Mouse (Mus musculus): ENCODE measurements around the gene Dnajc6. TPM values are rescaled to one million over a fixed set of nuclear protein-coding genes. Genes with fewer than 3 reads are reported as not detected.
A peak's percentile ranks its signal among the peaks of the same experiment; 100 is the strongest.

Dnajc6 gene
- polyA plus RNA-seq, 1 experiment from 2014 or later = 66.1 TPM

DNA sequence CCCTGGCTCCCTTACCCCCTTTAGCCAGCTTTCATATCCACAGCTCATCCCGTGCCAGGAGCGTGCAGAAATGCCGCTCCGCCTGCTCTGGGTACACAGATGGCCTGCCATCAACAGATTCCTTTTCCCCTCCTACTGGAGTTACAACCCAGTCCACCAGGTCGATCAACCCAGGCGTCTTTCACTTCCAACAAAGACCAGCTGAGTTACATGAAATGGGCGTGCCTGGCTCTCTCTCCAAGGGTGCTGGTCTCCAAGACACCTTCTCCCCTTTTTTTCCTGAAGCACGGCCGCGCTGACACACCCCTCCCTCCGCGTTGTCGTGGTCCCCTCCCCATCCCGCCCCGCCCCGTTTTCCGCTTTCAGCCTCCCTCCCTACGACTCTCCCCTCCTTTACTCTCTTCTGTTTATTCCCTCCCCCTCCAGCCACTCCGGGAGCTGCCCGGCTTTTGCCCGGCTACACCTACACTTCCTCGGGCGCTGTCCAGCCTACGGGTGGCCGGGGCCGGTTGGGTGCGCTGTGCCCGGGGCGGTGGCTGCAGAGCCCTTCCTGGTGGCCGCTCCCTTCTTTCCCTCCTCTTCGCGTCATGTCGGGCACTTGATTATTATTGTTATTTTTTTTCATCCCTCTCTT is 53.6 kb downstream of the Dnajc6 start:
- H3K36me3 ChIP-seq (ENCODE audit: control insufficient read depth, insufficient read depth, low read length) = no peaks in the 10 kb centered on the region
- H3K4me1 ChIP-seq (ENCODE audit: control insufficient read depth, insufficient read depth, low read depth, low read length) = peaks cover 17% of the 10 kb centered on the region
- H3K27me3 ChIP-seq (replicated peaks; ENCODE audit: control insufficient read depth, insufficient read depth, low read length) = no peaks in the 10 kb centered on the region
- H3K27ac ChIP-seq (ENCODE audit: low read depth, low read length) = peak overlapping the region; percentile 94
- no peaks in the 10 kb centered on the region for H3K9me3 ChIP-seq (ENCODE audit: control insufficient read depth, low read length)
- peak overlapping the region; percentile 62 for H3K4me3 ChIP-seq (ENCODE audit: low read length)
- ATAC-seq = peak; percentile 82
- H3K4me2 ChIP-seq (ENCODE audit: low read length) = peak overlapping the region; percentile 62
- under 1% methylated on average over 33 of the region's 33 CpGs for WGBS
- H3K9ac ChIP-seq (ENCODE audit: low read depth, low read length) = peak overlapping the region; percentile 73

DNA sequence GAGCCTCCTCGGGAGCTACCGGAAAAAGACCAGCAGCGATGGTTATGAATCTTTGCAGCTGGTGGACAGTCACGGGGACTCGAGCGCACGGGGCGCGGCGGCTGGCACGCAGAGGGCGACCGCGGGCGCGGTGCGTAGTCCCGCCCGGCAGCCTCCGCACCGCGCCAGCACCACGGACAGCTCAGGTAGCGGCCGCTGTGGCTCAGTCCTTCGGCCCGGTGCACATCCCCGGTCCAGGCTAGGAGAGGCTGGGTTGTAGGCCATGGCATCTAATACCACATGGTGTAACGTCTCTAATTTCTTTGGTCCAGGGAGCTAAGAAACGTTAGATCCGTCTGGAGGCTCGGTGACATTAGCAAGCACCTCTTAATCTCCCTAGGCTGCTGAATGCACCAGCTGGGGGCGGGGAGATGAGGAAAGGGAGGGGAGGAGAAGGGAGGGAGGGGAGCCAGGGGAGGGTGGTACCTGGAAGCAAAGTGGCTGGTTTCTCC is 54.3 kb downstream of the Dnajc6 start:
- Histone ChIP-seq H3K27me3 (replicated peaks; ENCODE audit: control insufficient read depth, insufficient read depth, low read length) (no peaks in the 10 kb centered on the region), H3K4me2 (ENCODE audit: low read length) (peak overlapping the region; percentile 62), H3K9me3 (ENCODE audit: control insufficient read depth, low read length) (no peaks in the 10 kb centered on the region), H3K4me3 (ENCODE audit: low read length) (peak overlapping the region; percentile 62), H3K4me1 (ENCODE audit: control insufficient read depth, insufficient read depth, low read depth, low read length) (peaks cover 17% of the 10 kb centered on the region), H3K36me3 (ENCODE audit: control insufficient read depth, insufficient read depth, low read length) (no peaks in the 10 kb centered on the region), H3K9ac (ENCODE audit: low read depth, low read length) (peak overlapping the region; percentile 73), H3K27ac (ENCODE audit: low read depth, low read length) (peak overlapping the region; percentile 94)
- ATAC-seq = peak; percentile 82
- WGBS = 0% methylated on average over 33 of the region's 33 CpGs

DNA sequence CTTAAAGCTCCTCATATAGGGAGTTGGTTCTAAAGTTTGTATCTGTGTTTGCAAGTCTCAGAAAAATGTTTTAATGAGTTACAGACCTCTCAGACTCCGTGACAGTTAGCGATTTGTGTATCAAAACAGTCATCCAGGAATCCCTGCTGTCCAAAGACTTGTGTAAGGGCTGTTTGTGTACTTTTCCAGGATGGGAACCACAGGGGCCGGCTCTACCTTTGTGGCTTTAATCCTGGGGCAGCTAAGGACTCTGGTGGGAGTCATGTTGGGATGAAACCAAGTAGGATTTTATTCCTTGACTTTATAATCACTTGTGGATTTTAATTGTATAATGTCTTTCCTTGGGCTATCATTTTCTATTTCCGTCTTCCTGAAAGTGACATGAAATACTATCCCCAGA is 55.0 kb downstream of the Dnajc6 start:
- no peaks in the 10 kb centered on the region for H3K36me3 ChIP-seq (ENCODE audit: control insufficient read depth, insufficient read depth, low read length)
- H3K27ac ChIP-seq (ENCODE audit: low read depth, low read length) = no peak overlapping the region; the same call in 1 of the 2 replicates
- H3K27me3 ChIP-seq (replicated peaks; ENCODE audit: control insufficient read depth, insufficient read depth, low read length) = no peaks in the 10 kb centered on the region
- H3K4me1 ChIP-seq (ENCODE audit: control insufficient read depth, insufficient read depth, low read depth, low read length) = peaks cover 17% of the 10 kb centered on the region
- ATAC-seq = no peak
- no peaks in the 10 kb centered on the region for H3K9me3 ChIP-seq (ENCODE audit: control insufficient read depth, low read length)
- no peak overlapping the region for H3K9ac ChIP-seq (ENCODE audit: low read depth, low read length)
- 16% methylated on average over 4 of the region's 4 CpGs for WGBS
- peak overlapping the region; percentile 62 for H3K4me3 ChIP-seq (ENCODE audit: low read length)
- H3K4me2 ChIP-seq (ENCODE audit: low read length) = peak overlapping the region; percentile 62

DNA sequence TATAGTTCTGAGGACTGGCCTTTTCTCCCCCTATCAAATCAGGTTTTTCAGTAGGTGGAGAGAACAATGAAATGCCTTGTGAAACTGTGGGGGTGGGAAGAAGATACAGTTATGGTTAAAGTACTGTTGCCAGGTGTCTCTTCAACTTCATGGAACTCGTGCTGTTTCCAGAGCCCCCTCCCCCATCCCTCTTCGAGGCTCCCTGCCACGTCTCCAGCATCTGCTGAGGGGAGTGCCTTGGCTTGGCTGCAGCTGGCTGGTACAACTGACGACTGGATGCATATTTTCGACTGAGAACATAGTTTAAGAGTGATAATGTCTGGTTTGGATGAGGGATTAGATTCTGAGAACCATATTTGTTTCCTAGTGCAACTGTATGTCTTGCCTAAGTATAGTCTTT is 55.9 kb downstream of the Dnajc6 start:
- Histone ChIP-seq H3K4me1 (ENCODE audit: control insufficient read depth, insufficient read depth, low read depth, low read length) (peaks cover 17% of the 10 kb centered on the region), H3K4me3 (ENCODE audit: low read length) (0 out of 2 replicates have a peak overlapping the region, but pooled peaks have one; percentile 0), H3K9ac (ENCODE audit: low read depth, low read length) (no peak overlapping the region), H3K27me3 (replicated peaks; ENCODE audit: control insufficient read depth, insufficient read depth, low read length) (no peaks in the 10 kb centered on the region), H3K4me2 (ENCODE audit: low read length) (peak overlapping the region; percentile 62), H3K9me3 (ENCODE audit: control insufficient read depth, low read length) (no peaks in the 10 kb centered on the region), H3K27ac (ENCODE audit: low read depth, low read length) (no peak overlapping the region), H3K36me3 (ENCODE audit: control insufficient read depth, insufficient read depth, low read length) (no peaks in the 10 kb centered on the region)
- WGBS = 3% methylated on average over 5 of the region's 5 CpGs
- no peak for ATAC-seq

- no peak overlapping the region for H3K4me2 ChIP-seq (ENCODE audit: low read length)
- no peaks in the 10 kb centered on the region for H3K27me3 ChIP-seq (replicated peaks; ENCODE audit: control insufficient read depth, insufficient read depth, low read length)
- H3K4me1 ChIP-seq (ENCODE audit: control insufficient read depth, insufficient read depth, low read depth, low read length) = peaks cover 7% of the 10 kb centered on the region
- no peaks in the 10 kb centered on the region for H3K36me3 ChIP-seq (ENCODE audit: control insufficient read depth, insufficient read depth, low read length)
- no peak overlapping the region for H3K27ac ChIP-seq (ENCODE audit: low read depth, low read length)
- no peak overlapping the region for H3K9ac ChIP-seq (ENCODE audit: low read depth, low read length)
- ATAC-seq = no peak
- H3K4me3 ChIP-seq (ENCODE audit: low read length) = no peak overlapping the region
- no peaks in the 10 kb centered on the region for H3K9me3 ChIP-seq (ENCODE audit: control insufficient read depth, low read length)
- 90% methylated on average over 4 of the region's 4 CpGs for WGBS
Observed at GRCm38 (mm10) chr4:101555016-101555415, 58.6 kb downstream of the Dnajc6 start.

DNA sequence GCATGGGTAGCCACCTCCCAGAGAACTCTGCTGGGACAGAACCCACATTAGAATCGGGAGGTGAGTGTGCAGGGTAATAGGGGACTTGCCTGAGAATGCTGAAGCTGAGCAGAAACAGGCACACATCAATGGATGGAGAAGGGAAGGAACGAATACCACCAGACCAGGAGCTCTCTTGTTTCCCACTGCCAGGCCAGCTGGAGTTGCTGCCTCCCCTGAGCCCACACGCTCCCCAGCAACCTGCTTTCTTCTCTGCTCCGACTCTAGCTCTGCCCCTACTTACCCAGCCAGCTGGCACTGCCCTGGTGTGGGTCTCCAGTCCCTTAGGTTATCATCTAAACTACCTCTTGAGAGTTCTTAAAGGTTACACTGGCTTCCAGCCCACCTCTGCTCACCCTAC is 63.7 kb downstream of the Dnajc6 start:
- ATAC-seq = no peak
- H3K27me3 ChIP-seq (replicated peaks; ENCODE audit: control insufficient read depth, insufficient read depth, low read length) = no peaks in the 10 kb centered on the region
- H3K4me3 ChIP-seq (ENCODE audit: low read length) = no peak overlapping the region
- no peak overlapping the region for H3K4me2 ChIP-seq (ENCODE audit: low read length)
- no peaks in the 10 kb centered on the region for H3K4me1 ChIP-seq (ENCODE audit: control insufficient read depth, insufficient read depth, low read depth, low read length)
- no peak overlapping the region for H3K9ac ChIP-seq (ENCODE audit: low read depth, low read length)
- no peak overlapping the region for H3K27ac ChIP-seq (ENCODE audit: low read depth, low read length)
- 60% methylated on average over 4 of the region's 4 CpGs for WGBS
- no peaks in the 10 kb centered on the region for H3K36me3 ChIP-seq (ENCODE audit: control insufficient read depth, insufficient read depth, low read length)
- H3K9me3 ChIP-seq (ENCODE audit: control insufficient read depth, low read length) = no peaks in the 10 kb centered on the region

GRCm38 (mm10) chr4:101562836-101563235 is 66.4 kb downstream of the Dnajc6 start:
- ATAC-seq = no peak
- H3K27ac ChIP-seq (ENCODE audit: low read depth, low read length) = no peak overlapping the region
- H3K4me2 ChIP-seq (ENCODE audit: low read length) = no peak overlapping the region
- no peaks in the 10 kb centered on the region for H3K27me3 ChIP-seq (replicated peaks; ENCODE audit: control insufficient read depth, insufficient read depth, low read length)
- H3K9ac ChIP-seq (ENCODE audit: low read depth, low read length) = no peak overlapping the region
- no peak overlapping the region for H3K4me3 ChIP-seq (ENCODE audit: low read length)
- no peaks in the 10 kb centered on the region for H3K4me1 ChIP-seq (ENCODE audit: control insufficient read depth, insufficient read depth, low read depth, low read length)
- no peaks in the 10 kb centered on the region for H3K9me3 ChIP-seq (ENCODE audit: control insufficient read depth, low read length)
- H3K36me3 ChIP-seq (ENCODE audit: control insufficient read depth, insufficient read depth, low read length) = no peaks in the 10 kb centered on the region
- 78% methylated on average over 7 of the region's 7 CpGs for WGBS

GRCm38 (mm10) chr4:101563607-101564006 is 67.2 kb downstream of the Dnajc6 start:
- Histone ChIP-seq H3K27ac (ENCODE audit: low read depth, low read length) (no peak overlapping the region), H3K4me3 (ENCODE audit: low read length) (no peak overlapping the region), H3K9me3 (ENCODE audit: control insufficient read depth, low read length) (no peaks in the 10 kb centered on the region), H3K4me2 (ENCODE audit: low read length) (no peak overlapping the region), H3K9ac (ENCODE audit: low read depth, low read length) (no peak overlapping the region), H3K4me1 (ENCODE audit: control insufficient read depth, insufficient read depth, low read depth, low read length) (no peaks in the 10 kb centered on the region), H3K36me3 (ENCODE audit: control insufficient read depth, insufficient read depth, low read length) (no peaks in the 10 kb centered on the region), H3K27me3 (replicated peaks; ENCODE audit: control insufficient read depth, insufficient read depth, low read length) (no peaks in the 10 kb centered on the region)
- 91% methylated on average over 5 of the region's 5 CpGs for WGBS
- no peak for ATAC-seq

- Histone ChIP-seq H3K4me2 (ENCODE audit: low read length) (no peak overlapping the region), H3K4me1 (ENCODE audit: control insufficient read depth, insufficient read depth, low read depth, low read length) (no peaks in the 10 kb centered on the region; the same call in 1 of the 2 replicates), H3K9ac (ENCODE audit: low read depth, low read length) (no peak overlapping the region), H3K27ac (ENCODE audit: low read depth, low read length) (no peak overlapping the region), H3K9me3 (ENCODE audit: control insufficient read depth, low read length) (no peaks in the 10 kb centered on the region), H3K36me3 (ENCODE audit: control insufficient read depth, insufficient read depth, low read length) (no peaks in the 10 kb centered on the region), H3K27me3 (replicated peaks; ENCODE audit: control insufficient read depth, insufficient read depth, low read length) (no peaks in the 10 kb centered on the region), H3K4me3 (ENCODE audit: low read length) (no peak overlapping the region)
- ATAC-seq = no peak
- WGBS = 87% methylated on average over 4 of the region's 4 CpGs
Observed at GRCm38 (mm10) chr4:101564746-101565417, 68.4 kb downstream of the Dnajc6 start.

All from hindbrain, embryonic 16.5 days (tissue).